Mouse (Mus musculus): ENCODE measurements around the gene Cnr2. TPM values are rescaled to one million over a fixed set of nuclear protein-coding genes. Genes with fewer than 3 reads are reported as not detected.

Cnr2 gene
- polyA plus RNA-seq, 1 experiment = 0.38 TPM

GRCm38 (mm10) chr4:135884531-135884930, 10.7 kb upstream of the Cnr2 start:
- Histone ChIP-seq H3K4me3 (ENCODE audit: control insufficient read depth, low read depth, low read length) (no peak overlapping the region), H3K27ac (ENCODE audit: control insufficient read depth, insufficient read depth, low read depth, low read length) (no peak overlapping the region), H3K36me3 (ENCODE audit: control insufficient read depth, insufficient read depth, low read length) (no peaks in the 10 kb centered on the region), H3K4me1 (ENCODE audit: control insufficient read depth, insufficient read depth, low read length) (peaks cover 18% of the 10 kb centered on the region), H3K27me3 (ENCODE audit: control insufficient read depth, insufficient read depth, low read length) (no peaks in the 10 kb centered on the region)
- TF ChIP-seq POLR2A (IDR thresholded peaks at IDR 0.05; ENCODE audit: control insufficient read depth, low read depth, low read length) (no peak), CTCF (IDR thresholded peaks at IDR 0.05; ENCODE audit: control insufficient read depth, insufficient read depth, insufficient replicate concordance, low read depth, low read length) (no peak)

- no peak overlapping the region for H3K27ac ChIP-seq (ENCODE audit: control insufficient read depth, insufficient read depth, low read depth, low read length)
- peaks cover 18% of the 10 kb centered on the region for H3K4me1 ChIP-seq (ENCODE audit: control insufficient read depth, insufficient read depth, low read length)
- TF ChIP-seq CTCF (IDR thresholded peaks at IDR 0.05; ENCODE audit: control insufficient read depth, insufficient read depth, insufficient replicate concordance, low read depth, low read length) (no peak), POLR2A (IDR thresholded peaks at IDR 0.05; ENCODE audit: control insufficient read depth, low read depth, low read length) (no peak)
- no peaks in the 10 kb centered on the region for H3K27me3 ChIP-seq (ENCODE audit: control insufficient read depth, insufficient read depth, low read length)
- H3K4me3 ChIP-seq (ENCODE audit: control insufficient read depth, low read depth, low read length) = no peak overlapping the region
- no peaks in the 10 kb centered on the region for H3K36me3 ChIP-seq (ENCODE audit: control insufficient read depth, insufficient read depth, low read length)
Observed at GRCm38 (mm10) chr4:135885676-135886075, 9.5 kb upstream of the Cnr2 start.

GRCm38 (mm10) chr4:135886184-135886583, 9.0 kb upstream of the Cnr2 start:
- Histone ChIP-seq H3K4me3 (ENCODE audit: control insufficient read depth, low read depth, low read length) (no peak overlapping the region), H3K27ac (ENCODE audit: control insufficient read depth, insufficient read depth, low read depth, low read length) (no peak overlapping the region), H3K4me1 (ENCODE audit: control insufficient read depth, insufficient read depth, low read length) (peaks cover 18% of the 10 kb centered on the region), H3K36me3 (ENCODE audit: control insufficient read depth, insufficient read depth, low read length) (no peaks in the 10 kb centered on the region), H3K27me3 (ENCODE audit: control insufficient read depth, insufficient read depth, low read length) (no peaks in the 10 kb centered on the region)
- TF ChIP-seq CTCF (IDR thresholded peaks at IDR 0.05; ENCODE audit: control insufficient read depth, insufficient read depth, insufficient replicate concordance, low read depth, low read length) = no peak
- no peak for TF ChIP-seq POLR2A (IDR thresholded peaks at IDR 0.05; ENCODE audit: control insufficient read depth, low read depth, low read length)

- Histone ChIP-seq H3K27me3 (ENCODE audit: control insufficient read depth, insufficient read depth, low read length) (no peaks in the 10 kb centered on the region), H3K4me1 (ENCODE audit: control insufficient read depth, insufficient read depth, low read length) (peaks cover 15% of the 10 kb centered on the region), H3K4me3 (ENCODE audit: control insufficient read depth, low read depth, low read length) (no peak overlapping the region), H3K27ac (ENCODE audit: control insufficient read depth, insufficient read depth, low read depth, low read length) (no peak overlapping the region), H3K36me3 (ENCODE audit: control insufficient read depth, insufficient read depth, low read length) (no peaks in the 10 kb centered on the region)
- TF ChIP-seq POLR2A (IDR thresholded peaks at IDR 0.05; ENCODE audit: control insufficient read depth, low read depth, low read length) (no peak), CTCF (IDR thresholded peaks at IDR 0.05; ENCODE audit: control insufficient read depth, insufficient read depth, insufficient replicate concordance, low read depth, low read length) (no peak)
Observed at GRCm38 (mm10) chr4:135888448-135889057, 6.6 kb upstream of the Cnr2 start.

GRCm38 (mm10) chr4:135889146-135889883, 5.9 kb upstream of the Cnr2 start:
- TF ChIP-seq POLR2A (IDR thresholded peaks at IDR 0.05; ENCODE audit: control insufficient read depth, low read depth, low read length) (no peak), CTCF (IDR thresholded peaks at IDR 0.05; ENCODE audit: control insufficient read depth, insufficient read depth, insufficient replicate concordance, low read depth, low read length) (no peak)
- Histone ChIP-seq H3K27me3 (ENCODE audit: control insufficient read depth, insufficient read depth, low read length) (no peaks in the 10 kb centered on the region), H3K4me3 (ENCODE audit: control insufficient read depth, low read depth, low read length) (no peak overlapping the region)

GRCm38 (mm10) chr4:135889884-135890283, 5.3 kb upstream of the Cnr2 start:
- Histone ChIP-seq H3K27ac (ENCODE audit: control insufficient read depth, insufficient read depth, low read depth, low read length) (no peak overlapping the region), H3K4me3 (ENCODE audit: control insufficient read depth, low read depth, low read length) (no peak overlapping the region), H3K4me1 (ENCODE audit: control insufficient read depth, insufficient read depth, low read length) (peaks cover 11% of the 10 kb centered on the region), H3K36me3 (ENCODE audit: control insufficient read depth, insufficient read depth, low read length) (no peaks in the 10 kb centered on the region), H3K27me3 (ENCODE audit: control insufficient read depth, insufficient read depth, low read length) (no peaks in the 10 kb centered on the region)
- no peak for TF ChIP-seq POLR2A (IDR thresholded peaks at IDR 0.05; ENCODE audit: control insufficient read depth, low read depth, low read length)
- TF ChIP-seq CTCF (IDR thresholded peaks at IDR 0.05; ENCODE audit: control insufficient read depth, insufficient read depth, insufficient replicate concordance, low read depth, low read length) = peak; percentile 77; the same call in 1 of the 2 replicates

More at GRCm38 (mm10) chr4:135889146-135889883, 5.9 kb upstream of the Cnr2 start:
- Histone ChIP-seq H3K27ac (ENCODE audit: control insufficient read depth, insufficient read depth, low read depth, low read length) (no peak overlapping the region), H3K4me1 (ENCODE audit: control insufficient read depth, insufficient read depth, low read length) (peaks cover 13% of the 10 kb centered on the region), H3K36me3 (ENCODE audit: control insufficient read depth, insufficient read depth, low read length) (no peaks in the 10 kb centered on the region)

GRCm38 (mm10) chr4:135891539-135891938, 3.7 kb upstream of the Cnr2 start:
- no peak overlapping the region for H3K4me3 ChIP-seq (ENCODE audit: control insufficient read depth, low read depth, low read length)
- no peaks in the 10 kb centered on the region for H3K36me3 ChIP-seq (ENCODE audit: control insufficient read depth, insufficient read depth, low read length)
- H3K27ac ChIP-seq (ENCODE audit: control insufficient read depth, insufficient read depth, low read depth, low read length) = no peak overlapping the region
- TF ChIP-seq POLR2A (IDR thresholded peaks at IDR 0.05; ENCODE audit: control insufficient read depth, low read depth, low read length) (no peak), CTCF (IDR thresholded peaks at IDR 0.05; ENCODE audit: control insufficient read depth, insufficient read depth, insufficient replicate concordance, low read depth, low read length) (no peak)
- peaks cover 2% of the 10 kb centered on the region; the same call in 1 of the 2 replicates for H3K4me1 ChIP-seq (ENCODE audit: control insufficient read depth, insufficient read depth, low read length)
- H3K27me3 ChIP-seq (ENCODE audit: control insufficient read depth, insufficient read depth, low read length) = no peaks in the 10 kb centered on the region
